ENCODE assay signal across 18 mouse cellular contexts in genomic region chr1:91220322-91220672, GRCm38 (mm10). TPM values are rescaled to one million over a fixed set of nuclear protein-coding genes. Genes with fewer than 3 reads are reported as not detected.
DNase-seq lines count a peak whose midpoint lies in the region; ATAC-seq and TF ChIP-seq lines count a peak whose summit lies in the region.
"Had no signal": no experiment of that assay in that cellular context is flagged by ENCODE, and none has a peak within 500 bp of the region (broad histone marks: within the 10 kb centered on the region; RNA-seq: fewer than 3 reads in every experiment).

No protein-coding gene starts in this region.

- TF ChIP-seq CTCF in spleen, adult 2 months (IDR thresholded peaks at IDR 0.05; ENCODE audit: extremely low read depth, insufficient read depth, insufficient read length, insufficient replicate concordance): no peak

- ATAC-seq in CD4-positive, CD25-positive, alpha-beta regulatory T cell, adult 4 months: peak; percentile 82
- peak; percentile 83 for ATAC-seq in inflammation-experienced regulatory T-cells, adult 6 months
- ATAC-seq in kidney, embryonic 15.5 days (replicated peaks; ENCODE audit: low FRiP score): no peak
- ATAC-seq: forebrain, postnatal 0 days; hindbrain, embryonic 16.5 days; Patski had no signal

- WGBS in spleen, adult 2 months: 41% methylated on average over 3 of the region's 3 CpGs
- 65% methylated on average over 3 of the region's 3 CpGs for WGBS in kidney, embryonic 15.5 days

- H3K9ac ChIP-seq in kidney, embryonic 15.5 days: no peak overlapping the region
- H3K9ac ChIP-seq: embryonic facial prominence, embryonic 13.5 days; forebrain, postnatal 0 days; limb, embryonic 13.5 days had no signal

- no peak overlapping the region for H3K27ac ChIP-seq in spleen, adult 2 months (ENCODE audit: insufficient read depth, low read length)
- no peak overlapping the region for H3K27ac ChIP-seq in kidney, embryonic 15.5 days
- H3K27ac ChIP-seq: embryonic facial prominence, embryonic 13.5 days; limb, embryonic 13.5 days; midbrain, embryonic 10.5 days had no signal

- H3K4me1 ChIP-seq in spleen, adult 2 months (ENCODE audit: control insufficient read depth, insufficient read depth, insufficient read length): peaks cover 12% of the 10 kb centered on the region; the same call in 1 of the 2 replicates
- H3K4me1 ChIP-seq in kidney, embryonic 15.5 days: 0 out of 2 replicates have a peak, but pooled peaks cover 5% of the 10 kb centered on the region
- H3K4me1 ChIP-seq: limb, embryonic 13.5 days had no signal

- H3K27me3 ChIP-seq in spleen, adult 2 months (ENCODE audit: control insufficient read depth, insufficient read depth, low read length): no peaks in the 10 kb centered on the region
- no peaks in the 10 kb centered on the region for H3K27me3 ChIP-seq in kidney, embryonic 15.5 days
- H3K27me3 ChIP-seq: embryonic facial prominence, embryonic 13.5 days; limb, embryonic 13.5 days; Patski had no signal

- no peaks in the 10 kb centered on the region for H3K9me3 ChIP-seq in kidney, embryonic 15.5 days (replicated peaks)
- H3K9me3 ChIP-seq: embryonic facial prominence, embryonic 13.5 days; limb, embryonic 13.5 days; midbrain, embryonic 10.5 days had no signal

- H3K4me2 ChIP-seq in kidney, embryonic 15.5 days: no peak overlapping the region
- H3K4me2 ChIP-seq: embryonic facial prominence, embryonic 13.5 days; limb, embryonic 13.5 days had no signal

- DNase-seq in spleen, adult 2 months (ENCODE audit: low read depth in 1 of 2, low spot score in 2 of 2): peak; percentile 23 to 45
- DNase-seq in spleen, postnatal 14 days (ENCODE audit: low spot score in 2 of 2): no peak
- DNase-seq in thymus, postnatal 25 days: no peak
- DNase-seq in adrenal gland, adult 18-20 months (ENCODE audit: low spot score in 2 of 2): no peak
- DNase-seq: cerebellum, adult 9-11 months; forebrain, postnatal 0 days; kidney, adult 2 months; kidney, postnatal 25 days; layer of hippocampus, adult 9-11 months; retina, postnatal 1 day had no signal

- no peaks in the 10 kb centered on the region for H3K36me3 ChIP-seq in spleen, adult 2 months (ENCODE audit: control insufficient read depth, insufficient read depth, low read length)
- H3K36me3 ChIP-seq in kidney, embryonic 15.5 days: no peaks in the 10 kb centered on the region
- H3K36me3 ChIP-seq: embryonic facial prominence, embryonic 13.5 days; limb, embryonic 13.5 days; midbrain, embryonic 10.5 days had no signal

- no peak for TF ChIP-seq POLR2A in spleen, adult 2 months (IDR thresholded peaks at IDR 0.05; ENCODE audit: low read depth, low read length)

- no peak overlapping the region for H3K4me3 ChIP-seq in spleen, adult 2 months (ENCODE audit: extremely low read depth, insufficient read depth, insufficient read length)
- no peak overlapping the region for H3K4me3 ChIP-seq in kidney, embryonic 15.5 days (replicated peaks)
- H3K4me3 ChIP-seq: embryonic facial prominence, embryonic 13.5 days; limb, embryonic 13.5 days; midbrain, embryonic 10.5 days had no signal

RNA-seq across cellular contexts. Expression of gene Ube2f, which starts 29.8 kb away (rescaled TPM):
- polyA plus RNA-seq in spleen, adult 2 months (2012; rRNA removed): 28.6 and 31.8 TPM in 2 replicates
- polyA plus RNA-seq in CD4-positive, CD25-positive, alpha-beta regulatory T cell, adult 4 months (2017; shearing (Covaris generic)): 10 to 100 TPM; 85.2 to 93.4 TPM
- 100 to 1,000 TPM in 2 of 3 experiments, 10 to 100 TPM in 1; 86.0 to 104 (median 100) TPM for polyA plus RNA-seq in inflammation-experienced regulatory T-cells, adult 6 months (2017; shearing (Covaris generic))
- 72.6 and 77.9 TPM in 2 replicates for polyA plus RNA-seq in kidney, embryonic 15.5 days (2015; fragmentation: Nextera tagmentation; extraction: Ambion mirVana)
- total RNA-seq in adrenal gland, adult 18-20 months (2021): 100 to 1,000 TPM in 1 of 2 experiments, 10 to 100 TPM in 1; 92.7 to 117 TPM

RNA-seq across cellular contexts. Expression of gene Ramp1, which starts 40.7 kb away (rescaled TPM):
- polyA plus RNA-seq in spleen, adult 2 months (2012; rRNA removed): 15.8 and 22.2 TPM in 2 replicates
- 10 to 100 TPM; 28.9 to 31.6 TPM for polyA plus RNA-seq in CD4-positive, CD25-positive, alpha-beta regulatory T cell, adult 4 months (2017; shearing (Covaris generic))
- polyA plus RNA-seq in inflammation-experienced regulatory T-cells, adult 6 months (2017; shearing (Covaris generic)): 10 to 100 TPM; 10.3 to 37.8 (median 35.7) TPM
- polyA plus RNA-seq in kidney, embryonic 15.5 days (2015; fragmentation: Nextera tagmentation; extraction: Ambion mirVana): 2.4 and 2.5 TPM in 2 replicates
- 1 to 10 TPM; 6.7 to 9.2 TPM for total RNA-seq in adrenal gland, adult 18-20 months (2021)
- polyA plus RNA-seq: Patski had no signal

Comparison
In these comparisons a context has a peak if more than half of its experiments do, and no peak if none do; other contexts are left out.
1. DNase-seq: peak in spleen, adult 2 months (2 of 2); none in spleen, postnatal 14 days (0 of 2), thymus, postnatal 25 days (single experiment) and adrenal gland, adult 18-20 months (0 of 2).